In the genomic region with DNA sequence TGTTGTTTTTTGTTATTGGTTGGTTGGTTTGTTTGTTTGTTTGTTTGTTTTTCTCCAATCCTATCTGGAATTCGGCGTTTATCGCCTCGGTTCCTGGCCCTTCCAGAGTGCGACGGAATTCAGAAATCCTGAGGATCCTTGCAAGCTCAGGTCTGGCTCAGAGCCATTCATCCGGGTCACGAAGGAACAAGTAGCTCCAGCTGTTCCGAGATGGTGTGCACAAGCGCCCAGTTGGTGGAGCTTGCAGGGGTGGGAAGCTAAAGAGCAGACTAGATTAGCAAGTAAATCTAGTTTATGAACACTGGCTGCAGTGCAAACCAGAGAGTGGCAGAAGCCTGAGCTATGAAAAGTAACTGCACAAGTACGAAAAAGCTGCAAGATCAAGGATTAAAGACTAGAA, we compare ENCODE assay signal across 8 mouse cellular contexts. TPM values are rescaled to one million over a fixed set of nuclear protein-coding genes. Genes with fewer than 3 reads are reported as not detected.
DNase-seq lines count a peak whose midpoint lies in the region; ATAC-seq and TF ChIP-seq lines count a peak whose summit lies in the region.

No protein-coding gene starts in this region.

- H3K4me1 ChIP-seq in cerebellum, adult 2 months (ENCODE audit: control insufficient read depth, insufficient read depth, low read length), result no peaks in the 10 kb centered on the region
- H3K4me1 ChIP-seq in forebrain, postnatal 0 days (ENCODE audit: insufficient read depth), result no peaks in the 10 kb centered on the region

- H3K27ac ChIP-seq in cerebellum, adult 2 months (ENCODE audit: insufficient read depth, low read length), result no peak overlapping the region
- no peak overlapping the region for H3K27ac ChIP-seq in forebrain, postnatal 0 days (ENCODE audit: low read depth, low read length)

- peak overlapping the region; percentile 52 for H3K4me3 ChIP-seq in cerebellum, adult 2 months (replicated peaks; ENCODE audit: insufficient read depth, low read depth, low read length)
- H3K4me3 ChIP-seq in forebrain, postnatal 0 days (ENCODE audit: low read depth, low read length), result peak overlapping the region; percentile 52

- no peaks in the 10 kb centered on the region for H3K9me3 ChIP-seq in forebrain, postnatal 0 days (ENCODE audit: low read length)

- no peaks in the 10 kb centered on the region for H3K36me3 ChIP-seq in forebrain, postnatal 0 days (ENCODE audit: insufficient read depth)

- peak overlapping the region; percentile 6; the same call in 1 of the 2 replicates for H3K9ac ChIP-seq in forebrain, postnatal 0 days

- H3K4me2 ChIP-seq in forebrain, postnatal 0 days (ENCODE audit: low read depth), result peak overlapping the region; percentile 50

- H3K27me3 ChIP-seq in cerebellum, adult 2 months (ENCODE audit: control insufficient read depth, insufficient read depth, low read length), result no peaks in the 10 kb centered on the region
- H3K27me3 ChIP-seq in forebrain, postnatal 0 days (ENCODE audit: insufficient read depth, low read length), result no peaks in the 10 kb centered on the region

- no peak for TF ChIP-seq POLR2A in cerebellum, adult 2 months (IDR thresholded peaks at IDR 0.05; ENCODE audit: borderline replicate concordance, insufficient read depth, low read length)

- peak; percentile 21 for ATAC-seq in forebrain, postnatal 0 days

- DNase-seq in NIH3T3 (ENCODE audit: low read depth), result peak; percentile 91
- DNase-seq in cerebellum, adult 2 months, result peak; percentile 58 to 65
- peak; percentile 76 for DNase-seq in forebrain, postnatal 0 days
- peak; percentile 90 for DNase-seq in heart, postnatal 4 days
- DNase-seq in layer of hippocampus, adult 9-11 months, result peak; percentile 66
- peak; percentile 94 for DNase-seq in lung, postnatal 10 days
- peak; percentile 81 to 83 for DNase-seq in right cerebral cortex, adult 2 months (ENCODE audit: low spot score in 2 of 2)
- no peak for DNase-seq in thymus, postnatal 10 days (ENCODE audit: low spot score in 2 of 2)

- 2% methylated on average over 11 of the region's 11 CpGs for WGBS in cerebellum, adult 2 months
- under 1% methylated on average over 11 of the region's 11 CpGs for WGBS in forebrain, postnatal 0 days

- no peak for TF ChIP-seq CTCF in cerebellum, adult 2 months (IDR thresholded peaks at IDR 0.05; ENCODE audit: borderline replicate concordance, insufficient read depth, low read depth, low read length)
- no peak for TF ChIP-seq CTCF in forebrain, postnatal 0 days (IDR thresholded peaks at IDR 0.05; ENCODE audit: low read depth)

RNA-seq across cellular contexts. Expression of gene Trim27, which starts 6.2 kb away (rescaled TPM):
- polyA plus RNA-seq in cerebellum, adult 2 months (2012; rRNA removed), result 27.0 and 28.9 TPM in 2 replicates
- total RNA-seq in forebrain, postnatal 0 days (2014; rRNA removed), result 81.7 and 90.9 TPM in 2 replicates
- polyA plus RNA-seq in forebrain, postnatal 0 days (2015; fragmentation: Nextera tagmentation; extraction: Ambion mirVana), result 72.7 and 85.3 TPM in 2 replicates
- 10 to 100 TPM; 43.2 to 43.9 TPM for total RNA-seq in heart, postnatal 4 days (2021)

RNA-seq across cellular contexts. Expression of gene Olfr1368, which starts 27.4 kb away (rescaled TPM):
- polyA plus RNA-seq in cerebellum, adult 2 months (2012; rRNA removed), result not detected in 2 replicates
- total RNA-seq in forebrain, postnatal 0 days (2014; rRNA removed), result not detected in 2 replicates
- polyA plus RNA-seq in forebrain, postnatal 0 days (2015; fragmentation: Nextera tagmentation; extraction: Ambion mirVana), result not detected in 2 replicates
- total RNA-seq in heart, postnatal 4 days (2021), result not detected

RNA-seq across cellular contexts. Expression of gene Olfr263, which starts 43.6 kb away (rescaled TPM):
- polyA plus RNA-seq in cerebellum, adult 2 months (2012; rRNA removed), result not detected in 2 replicates
- total RNA-seq in forebrain, postnatal 0 days (2014; rRNA removed), result not detected in 2 replicates
- not detected in 2 replicates for polyA plus RNA-seq in forebrain, postnatal 0 days (2015; fragmentation: Nextera tagmentation; extraction: Ambion mirVana)
- total RNA-seq in heart, postnatal 4 days (2021), result not detected

Comparison
In these comparisons a context has a peak if more than half of its experiments do, and no peak if none do; other contexts are left out.
1. DNase-seq: peak in NIH3T3 (single experiment), cerebellum, adult 2 months (2 of 2), forebrain, postnatal 0 days (single experiment), heart, postnatal 4 days (single experiment), layer of hippocampus, adult 9-11 months (single experiment), lung, postnatal 10 days (single experiment) and right cerebral cortex, adult 2 months (2 of 2); none in thymus, postnatal 10 days (0 of 2).